Mouse (Mus musculus) C3H10T1/2 (cell line): Measurements from ENCODE around the gene Gm10181. TPM values are rescaled to one million over a fixed set of nuclear protein-coding genes. Genes with fewer than 3 reads are reported as not detected.

Experiments used
- polyA plus RNA-seq, 2 experiments: library from polyadenylated mRNA; unstranded; fragments of >200 nt; fragmentation: generic; extraction: Trizol; gene quantifications; one replicate each; pipeline ENCODE4 v1.2.1; 2012; ENCODE audit warnings: missing spikeins in 2 of 2

Gm10181 gene
- not detected for polyA plus RNA-seq

GRCm38 (mm10) chr9:25089122-25089521 is at the start of gene Gm10181:
Gene Gm10181, plus strand, starts transcription at chr9:25089422.

Other genes starting within 250 kb of the Gm10181 start
- 10 to 100 TPM in 1 of 2 experiments, 1 to 10 TPM in 1; 1.3 to 15.3 TPM for gene Herpud2, start 62.4 kb downstream of the Gm10181 start, polyA plus RNA-seq
- gene Sept7, start 163.0 kb downstream of the Gm10181 start, polyA plus RNA-seq, result 10 to 100 TPM in 1 of 2 experiments, 1 to 10 TPM in 1; 3.4 to 14.9 TPM